Mouse (Mus musculus): ENCODE measurements at regions not wholly inside any gene's neighbourhood (a gene's known extent, or its start where the extent isn't known, plus 50 kb on each side); places are given as distances from the start of the nearest gene placed in this dataset.
A peak's percentile ranks its signal among the peaks of the same experiment; 100 is the strongest.

DNA sequence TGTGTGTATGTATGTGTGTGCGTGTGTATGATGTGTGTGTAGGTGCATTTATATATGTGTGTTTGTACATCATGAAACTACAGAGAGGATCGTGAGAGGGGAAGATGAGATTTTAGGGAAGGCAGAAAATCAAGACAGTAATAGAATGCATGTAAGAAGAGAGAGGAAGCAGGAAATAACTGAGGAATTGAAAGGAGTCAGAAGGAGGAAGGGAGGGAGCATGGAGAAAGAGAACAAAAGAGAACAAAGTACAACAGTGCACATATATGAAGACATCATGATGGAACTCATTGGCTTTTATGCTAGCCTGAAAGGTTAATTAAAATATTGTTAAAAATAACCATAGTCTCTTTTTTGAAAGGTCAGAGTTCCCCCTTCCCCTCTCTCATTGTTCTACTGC, 111.4 kb downstream of the Uchl5 start:
- Histone ChIP-seq H3K4me1 (replicated peaks; ENCODE audit: control insufficient read depth in 2 of 2, insufficient read depth in 2 of 2, low read length in 1 of 2) (no peaks in the 10 kb centered on the region), H3K27me3 (ENCODE audit: control insufficient read depth, insufficient read depth, low read length) (no peaks in the 10 kb centered on the region), H3K4me2 (ENCODE audit: low read depth) (no peak overlapping the region), H3K9ac (replicated peaks) (no peak overlapping the region), H3K36me3 (replicated peaks; ENCODE audit: control insufficient read depth, insufficient read depth, low read depth) (no peaks in the 10 kb centered on the region), H3K27ac (no peak overlapping the region), H3K9me3 (ENCODE audit: control insufficient read depth, low read length) (no peaks in the 10 kb centered on the region), H3K4me3 (ENCODE audit: insufficient read depth in 1 of 2, low read depth in 2 of 2, low read length in 2 of 2) (no peak overlapping the region)
- TF ChIP-seq EP300 (IDR thresholded peaks at IDR 0.05; ENCODE audit: low read depth) (no peak), CTCF (IDR thresholded peaks at IDR 0.05; ENCODE audit: low read depth) (no peak)
- no peak for ATAC-seq (ENCODE audit: insufficient read depth)
- 46% methylated on average over 2 of the region's 2 CpGs for WGBS (ENCODE audit: insufficient replicate concordance)
- no peak for DNase-seq (ENCODE audit: low read depth in 3 of 3, low spot score in 3 of 3)

DNA sequence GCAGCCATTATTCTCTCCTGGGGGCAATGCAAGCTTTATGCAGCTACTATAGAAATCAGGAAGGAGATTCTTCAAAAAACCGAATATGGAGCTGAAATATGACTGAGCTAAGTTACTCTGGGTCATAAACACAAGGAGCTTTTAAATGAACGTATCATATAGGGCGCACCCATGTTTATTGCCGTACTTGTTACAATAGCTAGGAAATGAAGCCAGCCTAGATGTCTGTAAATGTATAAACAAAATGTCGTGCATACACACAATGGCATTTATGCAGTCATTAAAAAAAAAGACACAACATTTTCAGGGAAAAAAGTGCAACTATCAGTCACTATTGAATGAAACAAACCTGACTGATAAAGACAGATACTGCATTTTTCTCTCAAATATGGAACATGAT, 111.0 kb downstream of the Uchl5 start:
- no peak overlapping the region for H3K9ac ChIP-seq (replicated peaks)
- H3K9me3 ChIP-seq (ENCODE audit: control insufficient read depth, low read length) = no peaks in the 10 kb centered on the region
- no peak overlapping the region for H3K4me2 ChIP-seq (ENCODE audit: low read depth)
- H3K36me3 ChIP-seq (replicated peaks; ENCODE audit: control insufficient read depth, insufficient read depth, low read depth) = no peaks in the 10 kb centered on the region
- no peaks in the 10 kb centered on the region for H3K4me1 ChIP-seq (replicated peaks; ENCODE audit: control insufficient read depth in 2 of 2, insufficient read depth in 2 of 2, low read length in 1 of 2)
- DNase-seq (ENCODE audit: low read depth in 3 of 3, low spot score in 3 of 3) (no peak), ATAC-seq (ENCODE audit: insufficient read depth) (no peak)
- no peak overlapping the region for H3K27ac ChIP-seq
- no peak for TF ChIP-seq EP300 (IDR thresholded peaks at IDR 0.05; ENCODE audit: low read depth)
- no peak for TF ChIP-seq CTCF (IDR thresholded peaks at IDR 0.05; ENCODE audit: low read depth)
- no peak overlapping the region for H3K4me3 ChIP-seq (ENCODE audit: insufficient read depth in 1 of 2, low read depth in 2 of 2, low read length in 2 of 2)
- H3K27me3 ChIP-seq (ENCODE audit: control insufficient read depth, insufficient read depth, low read length) = no peaks in the 10 kb centered on the region
- 64% methylated on average over 5 of the region's 5 CpGs for WGBS (ENCODE audit: insufficient replicate concordance)

DNA sequence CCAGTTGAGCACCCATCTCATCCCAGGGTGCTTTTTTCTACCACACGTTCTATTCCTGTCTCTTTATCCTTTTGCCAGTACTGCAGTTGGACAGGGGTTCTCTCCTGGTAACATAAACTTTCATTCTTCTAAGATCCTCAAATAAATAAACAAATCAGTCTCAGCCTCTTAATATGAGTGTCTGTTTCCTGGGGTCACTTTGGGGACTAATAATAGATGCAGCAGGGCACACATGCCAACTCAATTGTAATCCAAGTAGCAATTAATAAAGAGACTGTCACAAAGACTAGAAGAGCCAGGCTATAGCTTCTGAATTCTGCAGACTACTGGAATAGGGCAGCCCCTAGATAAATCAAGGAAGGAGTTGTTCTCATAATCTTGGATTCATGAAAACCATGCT, 108.9 kb downstream of the Uchl5 start:
- Histone ChIP-seq H3K9me3 (ENCODE audit: control insufficient read depth, low read length) (no peaks in the 10 kb centered on the region), H3K9ac (replicated peaks) (no peak overlapping the region), H3K4me2 (ENCODE audit: low read depth) (no peak overlapping the region), H3K4me1 (replicated peaks; ENCODE audit: control insufficient read depth in 2 of 2, insufficient read depth in 2 of 2, low read length in 1 of 2) (no peaks in the 10 kb centered on the region), H3K4me3 (ENCODE audit: insufficient read depth in 1 of 2, low read depth in 2 of 2, low read length in 2 of 2) (no peak overlapping the region), H3K27ac (no peak overlapping the region), H3K36me3 (replicated peaks; ENCODE audit: control insufficient read depth, insufficient read depth, low read depth) (no peaks in the 10 kb centered on the region), H3K27me3 (ENCODE audit: control insufficient read depth, insufficient read depth, low read length) (no peaks in the 10 kb centered on the region)
- WGBS (ENCODE audit: insufficient replicate concordance) = 57% methylated on average over 1 of the region's 1 CpGs
- DNase-seq (ENCODE audit: low read depth in 3 of 3, low spot score in 3 of 3) (no peak), ATAC-seq (ENCODE audit: insufficient read depth) (no peak)
- TF ChIP-seq EP300 (IDR thresholded peaks at IDR 0.05; ENCODE audit: low read depth) = no peak
- no peak for TF ChIP-seq CTCF (IDR thresholded peaks at IDR 0.05; ENCODE audit: low read depth)

- Histone ChIP-seq H3K4me2 (ENCODE audit: low read depth) (no peak overlapping the region), H3K9ac (replicated peaks) (no peak overlapping the region), H3K27me3 (ENCODE audit: control insufficient read depth, insufficient read depth, low read length) (no peaks in the 10 kb centered on the region), H3K27ac (no peak overlapping the region), H3K4me1 (replicated peaks; ENCODE audit: control insufficient read depth in 2 of 2, insufficient read depth in 2 of 2, low read length in 1 of 2) (peaks cover 3 to 5% of the 10 kb centered on the region in 2 experiments; a peak in 3 of 4 replicates), H3K9me3 (ENCODE audit: control insufficient read depth, low read length) (no peaks in the 10 kb centered on the region), H3K36me3 (replicated peaks; ENCODE audit: control insufficient read depth, insufficient read depth, low read depth) (no peaks in the 10 kb centered on the region), H3K4me3 (ENCODE audit: insufficient read depth in 1 of 2, low read depth in 2 of 2, low read length in 2 of 2) (no peak overlapping the region)
- no peak for ATAC-seq (ENCODE audit: insufficient read depth)
- 52% methylated on average over 6 of the region's 6 CpGs for WGBS (ENCODE audit: insufficient replicate concordance)
- no peak for DNase-seq (ENCODE audit: low read depth in 3 of 3, low spot score in 3 of 3)
- TF ChIP-seq EP300 (IDR thresholded peaks at IDR 0.05; ENCODE audit: low read depth) (no peak), CTCF (IDR thresholded peaks at IDR 0.05; ENCODE audit: low read depth) (no peak)
These were observed 104.1 kb downstream of the Uchl5 start for GRCm38 (mm10) chr1:143881192-143881591.

- DNase-seq (ENCODE audit: low read depth in 3 of 3, low spot score in 3 of 3) = peak in 2 of 3 experiments; percentile 4 to 12
- Histone ChIP-seq H3K27me3 (ENCODE audit: control insufficient read depth, insufficient read depth, low read length) (no peaks in the 10 kb centered on the region), H3K4me3 (ENCODE audit: insufficient read depth in 1 of 2, low read depth in 2 of 2, low read length in 2 of 2) (no peak overlapping the region), H3K27ac (no peak overlapping the region), H3K36me3 (replicated peaks; ENCODE audit: control insufficient read depth, insufficient read depth, low read depth) (no peaks in the 10 kb centered on the region), H3K9me3 (ENCODE audit: control insufficient read depth, low read length) (no peaks in the 10 kb centered on the region), H3K4me1 (replicated peaks; ENCODE audit: control insufficient read depth in 2 of 2, insufficient read depth in 2 of 2, low read length in 1 of 2) (peaks cover 3 to 5% of the 10 kb centered on the region in 2 experiments; a peak in 3 of 4 replicates), H3K9ac (replicated peaks) (no peak overlapping the region), H3K4me2 (ENCODE audit: low read depth) (no peak overlapping the region)
- WGBS (ENCODE audit: insufficient replicate concordance) = 57% methylated on average over 5 of the region's 5 CpGs
- peak; percentile 65; the same call in 1 of the 2 replicates for ATAC-seq (ENCODE audit: insufficient read depth)
- TF ChIP-seq EP300 (IDR thresholded peaks at IDR 0.05; ENCODE audit: low read depth) (peak; percentile 49; the same call in 1 of the 2 replicates), CTCF (IDR thresholded peaks at IDR 0.05; ENCODE audit: low read depth) (no peak)
These were observed 102.5 kb downstream of the Uchl5 start for GRCm38 (mm10) chr1:143879622-143880021.

All from liver, embryonic 14.5 days (tissue).